Mouse (Mus musculus): ENCODE data around the gene Aldh16a1.
"Not testable (repeated sequence)": the region's sequence is repeated elsewhere in the genome, so short reads cannot be mapped to it uniquely, and the experiment has no call there.

The Aldh16a1 gene

GRCm38 (mm10) chr7:45135993-45136567 lies 18.3 kb downstream of the Aldh16a1 start, which contains the start of the genes Gm45713 and Flt3l:
TSS of gene Gm45713 (minus strand) at chr7:45136231.
TSS of gene Flt3l (minus strand) at chr7:45136432.
- in situ Hi-C loops (cut with MboI, MseI), result no loop called here

- in situ Hi-C loops (cut with MboI, MseI), result no loop called here
These were observed 19.0 kb downstream of the Aldh16a1 start for GRCm38 (mm10) chr7:45135370-45135769.

- in situ Hi-C loops (cut with MboI, MseI), result no loop called here
These were observed 19.8 kb downstream of the Aldh16a1 start for GRCm38 (mm10) chr7:45134544-45135026.

GRCm38 (mm10) chr7:45133446-45134159 lies 20.8 kb downstream of the Aldh16a1 start:
- in situ Hi-C loops (cut with MboI, MseI), result no loop called here

GRCm38 (mm10) chr7:45131850-45132249 lies 22.5 kb downstream of the Aldh16a1 start:
- in situ Hi-C loops (cut with MboI, MseI), result no loop called here

GRCm38 (mm10) chr7:45129776-45130512 lies 24.4 kb downstream of the Aldh16a1 start:
- in situ Hi-C loops (cut with MboI, MseI), result no loop called here

GRCm38 (mm10) chr7:45129318-45129717 lies 25.1 kb downstream of the Aldh16a1 start:
- in situ Hi-C loops (cut with MboI, MseI), result no loop called here

GRCm38 (mm10) chr7:45128624-45129246 lies 25.6 kb downstream of the Aldh16a1 start, which contains the start of gene Rpl13a:
TSS of gene Rpl13a (minus strand) at chr7:45128761.
- in situ Hi-C loops (cut with MboI, MseI), result no loop called here

GRCm38 (mm10) chr7:45127700-45128224 lies 26.6 kb downstream of the Aldh16a1 start:
- in situ Hi-C loops (cut with MboI, MseI), result no loop called here

- in situ Hi-C loops (cut with MboI, MseI), result no loop called here
These were observed 27.3 kb downstream of the Aldh16a1 start for GRCm38 (mm10) chr7:45126844-45127699.

- in situ Hi-C loops (cut with MboI, MseI), result no loop called here
These were observed 28.1 kb downstream of the Aldh16a1 start for GRCm38 (mm10) chr7:45126147-45126843.

- in situ Hi-C loops (cut with MboI, MseI), result not testable (repeated sequence)
These were observed 28.7 kb downstream of the Aldh16a1 start for GRCm38 (mm10) chr7:45125649-45126048.

- in situ Hi-C loops (cut with MboI, MseI), result no loop called here
These were observed 29.2 kb downstream of the Aldh16a1 start for GRCm38 (mm10) chr7:45125144-45125600.

GRCm38 (mm10) chr7:45124224-45125143 lies 29.9 kb downstream of the Aldh16a1 start, which contains the start of gene Rps11:
TSS of gene Rps11 (minus strand) at chr7:45124439.
- in situ Hi-C loops (cut with MboI, MseI), result loop anchor here in 1 of 2 experiments (5.0 kb wide), 1 partner anchor 272 kb away; no protein-coding TSS in a partner anchor

- in situ Hi-C loops (cut with MboI, MseI), result loop anchor here in 1 of 2 experiments (5.0 kb wide), 1 partner anchor 271 kb away; no protein-coding TSS in a partner anchor
These were observed 31.2 kb downstream of the Aldh16a1 start for GRCm38 (mm10) chr7:45123186-45123570.

- in situ Hi-C loops (cut with MboI, MseI), result loop anchor here in 1 of 2 experiments (5.0 kb wide), 1 partner anchor 270 kb away; no protein-coding TSS in a partner anchor
These were observed 31.7 kb downstream of the Aldh16a1 start for GRCm38 (mm10) chr7:45122561-45123185.

- in situ Hi-C loops (cut with MboI, MseI), result loop anchor here in 1 of 2 experiments (5.0 kb wide), 1 partner anchor 270 kb away; no protein-coding TSS in a partner anchor
These were observed 32.4 kb downstream of the Aldh16a1 start for GRCm38 (mm10) chr7:45121966-45122365.

GRCm38 (mm10) chr7:45121404-45121803 lies 33.0 kb downstream of the Aldh16a1 start:
- in situ Hi-C loops (cut with MboI, MseI), result loop anchor here in 1 of 2 experiments (5.0 kb wide), 1 partner anchor 269 kb away; no protein-coding TSS in a partner anchor
